Mouse (Mus musculus) CH12.LX (cell line): ENCODE measurements around the gene Ascl1. TPM values are rescaled to one million over a fixed set of nuclear protein-coding genes. Genes with fewer than 3 reads are reported as not detected.

Experiments
- DNase-seq: peaks from one replicate; pipeline ENCODE4 v3.0.0-alpha.2; 2013; ENCODE audit errors: extremely low read depth
- H3K27ac ChIP-seq: 2 replicates; pipeline ENCODE4 v1.5.1; 2012; ENCODE audit warnings: low read depth, mild to moderate bottlenecking, control low read depth, moderate library complexity; ENCODE audit not compliant: insufficient read depth
- H3K27me3 ChIP-seq: replicated peaks from 2 replicates; pipeline ENCODE3; 2012; ENCODE audit warnings: inconsistent platforms
- H3K36me3 ChIP-seq, 2 experiments: replicated peaks in 1 of 2; 2 replicates each; pipeline versions ENCODE3 to v1.6.1; 2012; ENCODE audit warnings: inconsistent platforms in 1 of 2, low read length in 1 of 2, mild to moderate bottlenecking in 1 of 2, mixed read lengths in 1 of 2, moderate library complexity in 1 of 2; ENCODE audit not compliant: control insufficient read depth in 1 of 2, insufficient read depth in 1 of 2
- H3K4me1 ChIP-seq, 2 experiments: 2 replicates each; pipeline ENCODE4 v1.6.1; 2012; ENCODE audit warnings: inconsistent platforms in 1 of 2, moderate library complexity in 1 of 2; ENCODE audit not compliant: insufficient read depth in 2 of 2, control insufficient read depth in 1 of 2
- H3K4me2 ChIP-seq: 2 replicates; pipeline ENCODE4 v1.6.1; 2012; ENCODE audit warnings: low read depth, mild to moderate bottlenecking, control low read depth; ENCODE audit not compliant: poor library complexity, insufficient read depth, severe bottlenecking
- H3K4me3 ChIP-seq, 3 experiments: fragments of 150-350 bp in 1 of 3; sonication (generic) in 1 of 3; replicated peaks in 1 of 3; 2 replicates each; pipeline versions ENCODE3 to v1.5.1; 2011 to 2012; ENCODE audit warnings: low read depth in 2 of 3, low read length in 2 of 3, mild to moderate bottlenecking in 2 of 3, moderate library complexity in 2 of 3, control low read depth in 1 of 3, improper control_type of control experiment in 1 of 3, inconsistent platforms in 1 of 3, mixed read lengths in 1 of 3; ENCODE audit not compliant: poor library complexity in 1 of 3
- H3K79me2 ChIP-seq: replicated peaks from 2 replicates; pipeline ENCODE4 v1.6.1; 2012; ENCODE audit warnings: mild to moderate bottlenecking, moderate library complexity; ENCODE audit not compliant: control insufficient read depth, poor library complexity, insufficient read depth, severe bottlenecking; ENCODE audit errors: extremely low read depth
- H3K9ac ChIP-seq: 2 replicates; pipeline ENCODE4 v1.6.1; 2012; ENCODE audit warnings: low read depth, mild to moderate bottlenecking, control low read depth, moderate library complexity; ENCODE audit not compliant: insufficient read depth
- H3K9me3 ChIP-seq: replicated peaks from 2 replicates; pipeline ENCODE3; 2012; ENCODE audit warnings: low read length, inconsistent platforms, mixed read lengths
- CHD2 ChIP-seq: IDR thresholded peaks from 2 replicates; pipeline ENCODE4 v1.6.1; 2011; ENCODE audit warnings: low read length, improper control_type of control experiment
- CTCF ChIP-seq, 2 experiments: IDR thresholded peaks in 1 of 2; conservative IDR thresholded peaks in 1 of 2; 2 replicates each; pipeline ENCODE4 v1.5.1; 2011 to 2012; ENCODE audit warnings: low read depth in 2 of 2, low read length in 2 of 2, improper control_type of control experiment in 1 of 2, inconsistent platforms in 1 of 2, mild to moderate bottlenecking in 1 of 2, moderate library complexity in 1 of 2
- ELF1 ChIP-seq: IDR thresholded peaks from 2 replicates; pipeline ENCODE4 v1.6.1; 2014; ENCODE audit warnings: low read depth, mild to moderate bottlenecking, inconsistent platforms, low read length, improper control_type of control experiment
- EP300 ChIP-seq: IDR thresholded peaks from 2 replicates; pipeline ENCODE4 v1.6.1; 2011; ENCODE audit warnings: low read length, improper control_type of control experiment
- ETS1 ChIP-seq: conservative IDR thresholded peaks from 2 replicates; pipeline ENCODE4 v1.6.1; 2012; ENCODE audit warnings: low read depth, mild to moderate bottlenecking, inconsistent platforms, low read length, improper control_type of control experiment, moderate library complexity
- GABPA ChIP-seq: IDR thresholded peaks from 2 replicates; pipeline ENCODE4 v1.6.1; 2012; ENCODE audit warnings: low read depth, low read length, improper control_type of control experiment, inconsistent platforms; ENCODE audit not compliant: insufficient replicate concordance
- HCFC1 ChIP-seq: IDR thresholded peaks from 2 replicates; pipeline ENCODE4 v1.6.1; 2012; ENCODE audit warnings: low read depth, mild to moderate bottlenecking, inconsistent platforms, low read length, improper control_type of control experiment
- JUND ChIP-seq: conservative IDR thresholded peaks from 2 replicates; pipeline ENCODE4 v1.6.1; 2011; ENCODE audit warnings: low read depth, low read length, improper control_type of control experiment
- KAT2A ChIP-seq: IDR thresholded peaks from 2 replicates; pipeline ENCODE4 v1.6.1; 2012; ENCODE audit warnings: low read length, improper control_type of control experiment, inconsistent platforms; ENCODE audit not compliant: insufficient replicate concordance
- MAZ ChIP-seq: IDR thresholded peaks from 2 replicates; pipeline ENCODE4 v1.6.1; 2012; ENCODE audit warnings: low read depth, mild to moderate bottlenecking, inconsistent platforms, low read length, improper control_type of control experiment, moderate library complexity
- MEF2A ChIP-seq: IDR thresholded peaks from 2 replicates; pipeline ENCODE4 v1.6.1; 2014; ENCODE audit warnings: low read depth, mild to moderate bottlenecking, inconsistent platforms, low read length, improper control_type of control experiment, borderline replicate concordance
- MXI1 ChIP-seq: IDR thresholded peaks from 2 replicates; pipeline ENCODE4 v1.6.1; 2011; ENCODE audit warnings: mild to moderate bottlenecking, low read depth, low read length, improper control_type of control experiment
- MYC ChIP-seq: IDR thresholded peaks from 2 replicates; pipeline ENCODE4 v1.6.1; 2011; ENCODE audit warnings: low read depth, mild to moderate bottlenecking, improper control_type of control experiment, low read length
- NRF1 ChIP-seq: IDR thresholded peaks from 2 replicates; pipeline ENCODE4 v1.6.1; 2014; ENCODE audit warnings: low read depth, mild to moderate bottlenecking, inconsistent platforms, low read length, improper control_type of control experiment, moderate library complexity
- POLR2A ChIP-seq: IDR thresholded peaks from 2 replicates; pipeline ENCODE4 v1.6.1; 2011; ENCODE audit warnings: low read depth, mild to moderate bottlenecking, improper control_type of control experiment, low read length
- POLR2AphosphoS2 ChIP-seq: IDR thresholded peaks from 2 replicates; pipeline ENCODE4 v1.6.1; 2011; ENCODE audit warnings: low read depth, low read length, improper control_type of control experiment
- RAD21 ChIP-seq: IDR thresholded peaks from 2 replicates; pipeline ENCODE4 v1.6.1; 2011; ENCODE audit warnings: low read depth, mild to moderate bottlenecking, low read length, improper control_type of control experiment, moderate library complexity
- RCOR1 ChIP-seq: conservative IDR thresholded peaks from 2 replicates; pipeline ENCODE4 v1.6.1; 2012; ENCODE audit warnings: low read depth, mild to moderate bottlenecking, inconsistent platforms, low read length, improper control_type of control experiment
- SIN3A ChIP-seq: IDR thresholded peaks from 2 replicates; pipeline ENCODE4 v1.6.1; 2012; ENCODE audit warnings: low read length, improper control_type of control experiment, inconsistent platforms
- TCF12 ChIP-seq: IDR thresholded peaks from 2 replicates; pipeline ENCODE4 v1.6.1; 2014; ENCODE audit warnings: low read depth, mild to moderate bottlenecking, inconsistent platforms, low read length, improper control_type of control experiment
- UBTF ChIP-seq: IDR thresholded peaks from 2 replicates; pipeline ENCODE4 v1.6.1; 2012; ENCODE audit warnings: low read depth, mild to moderate bottlenecking, inconsistent platforms, low read length, improper control_type of control experiment, moderate library complexity
- USF2 ChIP-seq: conservative IDR thresholded peaks from 2 replicates; pipeline ENCODE4 v1.6.1; 2011; ENCODE audit warnings: low read depth, low read length, improper control_type of control experiment
- ZC3H11A ChIP-seq: IDR thresholded peaks from 2 replicates; pipeline ENCODE4 v1.6.1; 2012; ENCODE audit warnings: low read depth, mild to moderate bottlenecking, inconsistent platforms, low read length, improper control_type of control experiment
- ZMIZ1 ChIP-seq: IDR thresholded peaks from 2 replicates; pipeline ENCODE4 v1.6.1; 2012; ENCODE audit warnings: low read depth, mild to moderate bottlenecking, inconsistent platforms, low read length, improper control_type of control experiment
- ZNF384 ChIP-seq: IDR thresholded peaks from 2 replicates; pipeline ENCODE4 v1.6.1; 2012; ENCODE audit warnings: low read depth, low read length, improper control_type of control experiment, inconsistent platforms
- dilution Hi-C: fragments of 300-500 bp; cut with MboI; formaldehyde crosslinking; loops from 2 replicates; pipeline ENCODE4 v1.14.3; 2020; ENCODE audit warnings: low sequenced_read_pairs; ENCODE audit not compliant: extremely low pct_unique_long_range_greater_than_20kb, extremely low pct_ligation_motif_present
- in situ Hi-C: fragments of 300-500 bp; cut with MboI; formaldehyde crosslinking; loops from 3 replicates; pipeline ENCODE4 v1.14.3; 2019; ENCODE audit warnings: low sequenced_read_pairs, low pct_ligation_motif_present, low pct_unique_long_range_greater_than_20kb, mixed read lengths
- polyA plus RNA-seq: library from polyadenylated mRNA; unstranded; fragments of >175 nt; gene quantifications from 2 replicates; pipeline ENCODE4 v1.2.1, GENCODE M21; 2012; ENCODE audit warnings: low read depth; ENCODE audit not compliant: insufficient read length
- total RNA-seq, 2 experiments: library from RNA; depleted of rRNA; stranded (reverse); fragments of 300-350 nt in 1 of 2; fragments of >200 nt in 1 of 2; gene quantifications; 2 replicates each; pipeline ENCODE4 v1.2.3; 2012 to 2014

Gene Ascl1
- total and polyA plus RNA-seq, 3 experiments: not detected

GRCm38 (mm10) chr10:87494596-87494995, 1.1 kb upstream of the Ascl1 start:
- peaks cover 10% of the 10 kb centered on the region for H3K9me3 ChIP-seq
- H3K27me3 ChIP-seq: no peaks in the 10 kb centered on the region
- H3K79me2 ChIP-seq: no peaks in the 10 kb centered on the region
- H3K4me3 ChIP-seq: no peak overlapping the region
- no peak for TF ChIP-seq USF2
- no peak for TF ChIP-seq MAZ
- no peak for TF ChIP-seq JUND
- TF ChIP-seq POLR2AphosphoS2: no peak
- no peak for TF ChIP-seq MEF2A
- TF ChIP-seq ETS1: no peak
- no peak for TF ChIP-seq ELF1
- no peak for TF ChIP-seq POLR2A
- TF ChIP-seq HCFC1: no peak
- no peak for TF ChIP-seq GABPA
- TF ChIP-seq CHD2: no peak
- no peak for TF ChIP-seq SIN3A
- no peak for TF ChIP-seq MYC
- no peak for TF ChIP-seq EP300
- no peak for TF ChIP-seq ZNF384
- no peak for TF ChIP-seq KAT2A
- TF ChIP-seq RCOR1: no peak
- no peak for TF ChIP-seq MXI1
- no peak overlapping the region for H3K4me2 ChIP-seq
- in situ Hi-C loops: no loop called here
- H3K36me3 ChIP-seq: no peaks in the 10 kb centered on the region
- no peak for DNase-seq
- no peak overlapping the region for H3K27ac ChIP-seq
- no peaks in the 10 kb centered on the region for H3K4me1 ChIP-seq
- dilution Hi-C loops: no loop called here
- H3K9ac ChIP-seq: no peak overlapping the region

GRCm38 (mm10) chr10:87494176-87494575, 716 bp upstream of the Ascl1 start:
- H3K4me3 ChIP-seq: no peak overlapping the region
- H3K9ac ChIP-seq: no peak overlapping the region
- H3K4me1 ChIP-seq: no peaks in the 10 kb centered on the region
- no peak overlapping the region for H3K4me2 ChIP-seq
- H3K36me3 ChIP-seq: no peaks in the 10 kb centered on the region
- no peak for DNase-seq
- H3K27ac ChIP-seq: no peak overlapping the region
- no peaks in the 10 kb centered on the region for H3K79me2 ChIP-seq
- in situ Hi-C loops: no loop called here
- H3K27me3 ChIP-seq: no peaks in the 10 kb centered on the region
- dilution Hi-C loops: no loop called here
- peaks cover 10% of the 10 kb centered on the region for H3K9me3 ChIP-seq
- no peak for TF ChIP-seq TCF12
- no peak for TF ChIP-seq CHD2
- TF ChIP-seq HCFC1: no peak
- no peak for TF ChIP-seq NRF1
- TF ChIP-seq EP300: no peak
- no peak for TF ChIP-seq ZC3H11A
- no peak for TF ChIP-seq ZMIZ1
- TF ChIP-seq CTCF (conservative IDR thresholded peaks at IDR 0.05 in 1 of 2, IDR thresholded peaks at IDR 0.05 in 1 of 2; ENCODE audit: low read depth in 2 of 2, low read length in 2 of 2): no peak
- TF ChIP-seq RAD21: no peak
- TF ChIP-seq MYC: no peak
- TF ChIP-seq SIN3A: no peak
- TF ChIP-seq UBTF: no peak
- no peak for TF ChIP-seq RCOR1
